Mouse (Mus musculus) hindbrain, embryonic 15.5 days (tissue): ENCODE measurements around the gene Nomo1. TPM values are rescaled to one million over a fixed set of nuclear protein-coding genes. Genes with fewer than 3 reads are reported as not detected.

Source experiments
- ATAC-seq: fragments of 200-750 bp; cut with Nextera tagmentation; 2 replicates; pipeline ENCODE4 v1.8.0; 2017; ENCODE audit warnings: low read depth, moderate number of reproducible peaks, moderate TSS enrichment; ENCODE audit not compliant: low FRiP score
- H3K27ac ChIP-seq: fragments of 300-500 bp; sonication (generic); replicated peaks from 2 replicates; pipeline ENCODE4 v1.5.1; 2015; ENCODE audit warnings: mild to moderate bottlenecking, inconsistent platforms
- H3K27me3 ChIP-seq: fragments of 300-500 bp; sonication (generic); 2 replicates; pipeline ENCODE4 v1.6.1; 2015; ENCODE audit warnings: control low read depth, inconsistent platforms
- H3K36me3 ChIP-seq: fragments of 300-500 bp; sonication (generic); 2 replicates; pipeline ENCODE4 v1.6.1; 2015; ENCODE audit warnings: control low read depth, inconsistent platforms
- H3K4me1 ChIP-seq: fragments of 300-500 bp; sonication (generic); replicated peaks from 2 replicates; pipeline ENCODE4 v1.6.1; 2015; ENCODE audit warnings: control low read depth, inconsistent platforms
- H3K4me2 ChIP-seq: fragments of 300-500 bp; sonication (generic); 2 replicates; pipeline ENCODE4 v1.6.1; 2015; ENCODE audit warnings: moderate library complexity, mild to moderate bottlenecking, inconsistent platforms
- H3K4me3 ChIP-seq: fragments of 300-500 bp; sonication (generic); 2 replicates; pipeline ENCODE4 v1.5.1; 2015; ENCODE audit warnings: mild to moderate bottlenecking, inconsistent platforms
- H3K9ac ChIP-seq: fragments of 300-500 bp; sonication (generic); 2 replicates; pipeline ENCODE4 v1.6.1; 2015; ENCODE audit warnings: inconsistent platforms
- H3K9me3 ChIP-seq: fragments of 300-500 bp; sonication (generic); 2 replicates; pipeline ENCODE4 v1.6.1; 2016; ENCODE audit warnings: control low read depth, inconsistent platforms
- WGBS: fragments of 180-500 bp; shearing (Covaris S2); methylation state at CpG from one replicate; pipeline ENCODE4 v1.1.7; 2015; 5-methylcytosine and 5-hydroxymethylcytosine counted together
- polyA plus RNA-seq: library from polyadenylated mRNA; unstranded; fragments of >200 nt; fragmentation: Nextera tagmentation; extraction: Ambion mirVana; gene quantifications from 2 replicates; pipeline ENCODE4 v1.2.1, GENCODE M21; 2015

The Nomo1 gene
- polyA plus RNA-seq, 1 experiment from 2014 or later: 47.0 TPM

GRCm38 (mm10) chr7:46130723-46131122 is 97.2 kb downstream of the Nomo1 start:
- H3K9me3 ChIP-seq: no peaks in the 10 kb centered on the region
- no peak overlapping the region for H3K4me3 ChIP-seq
- WGBS: 79% methylated on average over 7 of the region's 7 CpGs
- no peaks in the 10 kb centered on the region for H3K36me3 ChIP-seq
- no peak overlapping the region for H3K4me2 ChIP-seq
- no peak for ATAC-seq
- H3K9ac ChIP-seq: no peak overlapping the region
- H3K4me1 ChIP-seq: peaks cover 38% of the 10 kb centered on the region
- 0 out of 2 replicates have a peak, but pooled peaks cover 2% of the 10 kb centered on the region for H3K27me3 ChIP-seq
- no peak overlapping the region for H3K27ac ChIP-seq

GRCm38 (mm10) chr7:46131266-46131665 is 97.8 kb downstream of the Nomo1 start:
- Histone ChIP-seq H3K9ac (no peak overlapping the region), H3K36me3 (no peaks in the 10 kb centered on the region), H3K9me3 (no peaks in the 10 kb centered on the region), H3K4me3 (no peak overlapping the region), H3K4me1 (peaks cover 38% of the 10 kb centered on the region), H3K27me3 (0 out of 2 replicates have a peak, but pooled peaks cover 2% of the 10 kb centered on the region), H3K27ac (no peak overlapping the region), H3K4me2 (no peak overlapping the region)
- ATAC-seq: no peak
- WGBS: 21% methylated on average over 3 of the region's 3 CpGs

GRCm38 (mm10) chr7:46131806-46132205 is 98.3 kb downstream of the Nomo1 start:
- Histone ChIP-seq H3K27ac (no peak overlapping the region), H3K9me3 (no peaks in the 10 kb centered on the region)
- WGBS: 61% methylated on average over 8 of the region's 8 CpGs

GRCm38 (mm10) chr7:46132229-46132628 is 98.7 kb downstream of the Nomo1 start:
- Histone ChIP-seq H3K27me3 (0 out of 2 replicates have a peak, but pooled peaks cover 2% of the 10 kb centered on the region), H3K4me3 (no peak overlapping the region), H3K4me1 (peaks cover 38% of the 10 kb centered on the region), H3K9ac (no peak overlapping the region), H3K36me3 (no peaks in the 10 kb centered on the region), H3K27ac (no peak overlapping the region), H3K9me3 (no peaks in the 10 kb centered on the region), H3K4me2 (no peak overlapping the region)
- no peak for ATAC-seq
- WGBS: 89% methylated on average over 12 of the region's 12 CpGs

More at GRCm38 (mm10) chr7:46131806-46132205, 98.3 kb downstream of the Nomo1 start:
- Histone ChIP-seq H3K27me3 (0 out of 2 replicates have a peak, but pooled peaks cover 2% of the 10 kb centered on the region), H3K4me3 (no peak overlapping the region), H3K4me2 (no peak overlapping the region), H3K4me1 (peaks cover 38% of the 10 kb centered on the region), H3K9ac (no peak overlapping the region), H3K36me3 (no peaks in the 10 kb centered on the region)
- ATAC-seq: no peak

Other genes with a start within 250 kb of the Nomo1 start
- 20.1 and 24.8 TPM in 2 replicates for gene Lmtk3, start 250.0 kb upstream of the Nomo1 start, polyA plus RNA-seq
- 6.3 TPM in 2 replicates for gene Sult2b1, start 249.0 kb upstream of the Nomo1 start, polyA plus RNA-seq
- gene Cyth2, start 219.1 kb upstream of the Nomo1 start, polyA plus RNA-seq: 271 and 286 TPM in 2 replicates
- 1.1 and 1.6 TPM in 2 replicates for gene Kcnj14, start 208.9 kb upstream of the Nomo1 start, polyA plus RNA-seq
- 41.8 and 43.1 TPM in 2 replicates for gene Grwd1, start 202.8 kb upstream of the Nomo1 start, polyA plus RNA-seq
- 56.4 and 61.0 TPM in 2 replicates for gene Kdelr1, start 160.9 kb upstream of the Nomo1 start, polyA plus RNA-seq
- gene Grin2d, start 155.3 kb upstream of the Nomo1 start, polyA plus RNA-seq: 3.4 and 4.3 TPM in 2 replicates
- 0.34 TPM in 1 of 2 replicates, not detected in the other for gene Syngr4, start 137.0 kb upstream of the Nomo1 start, polyA plus RNA-seq
- gene Tmem143, start 136.8 kb upstream of the Nomo1 start, polyA plus RNA-seq: 6.7 and 8.5 TPM in 2 replicates
- 34.1 and 43.6 TPM in 2 replicates for gene Emp3, start 112.3 kb upstream of the Nomo1 start, polyA plus RNA-seq
- 6.6 and 8.5 TPM in 2 replicates for gene Ccdc114, start 109.6 kb upstream of the Nomo1 start, polyA plus RNA-seq
- gene Abcc6, start 3.4 kb upstream of the Nomo1 start, polyA plus RNA-seq: 0.52 and 0.82 TPM in 2 replicates
- 2.5 and 3.3 TPM in 2 replicates for gene Kcnj11, start 67.1 kb downstream of the Nomo1 start, polyA plus RNA-seq
- gene Abcc8, start 146.3 kb downstream of the Nomo1 start, polyA plus RNA-seq: 6.9 and 11.4 TPM in 2 replicates
- gene Ush1c, start 204.8 kb downstream of the Nomo1 start, polyA plus RNA-seq: 1.4 and 2.0 TPM in 2 replicates
- 0.05 and 0.08 TPM in 2 replicates for gene Otog, start 207.3 kb downstream of the Nomo1 start, polyA plus RNA-seq